Mouse (Mus musculus): ENCODE data around the gene Adamts17. TPM values are rescaled to one million over a fixed set of nuclear protein-coding genes. Genes with fewer than 3 reads are reported as not detected.

Gene Adamts17
- polyA plus RNA-seq, 1 experiment from 2014 or later, result 11.6 TPM

DNA sequence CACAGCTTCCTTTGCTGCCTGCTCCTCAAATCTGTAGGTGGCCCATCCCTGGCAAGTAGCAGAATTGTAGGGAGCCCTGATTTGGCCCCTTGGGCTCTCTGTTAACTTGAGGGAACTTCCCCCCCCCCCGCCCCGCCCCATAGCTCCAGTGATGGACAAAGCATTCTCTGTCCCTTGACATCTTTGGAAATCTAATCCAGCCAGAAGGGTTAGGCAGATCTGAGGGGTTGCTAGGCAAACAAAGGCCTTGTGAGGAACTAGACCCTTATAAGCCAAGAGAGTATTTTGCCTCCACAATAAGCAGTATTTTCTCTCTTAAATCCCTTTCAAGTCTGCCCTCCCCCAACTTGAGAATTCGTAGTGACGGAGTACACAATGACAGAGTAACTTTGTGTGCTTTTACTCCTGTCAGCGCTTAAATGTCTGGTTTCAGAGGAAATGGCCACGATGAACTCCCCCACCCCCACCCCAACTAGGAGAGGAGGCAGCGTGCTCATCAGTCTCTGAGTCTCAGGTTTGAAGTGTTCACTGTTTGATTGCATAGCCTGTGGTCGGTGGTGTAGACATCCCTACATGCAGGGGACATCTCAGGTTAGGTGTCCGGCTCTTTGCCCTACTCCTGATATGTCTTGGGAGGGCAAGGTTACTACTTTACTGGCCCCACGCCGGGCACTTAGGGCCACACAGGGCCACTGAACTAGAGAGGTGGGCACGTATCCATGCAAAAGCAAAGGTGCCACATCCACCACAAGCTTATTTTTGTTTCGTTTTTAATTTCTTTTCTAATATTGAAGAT, 99.7 kb downstream of the Adamts17 start:
- DNase-seq, result peak; percentile 31
- Histone ChIP-seq H3K27me3 (ENCODE audit: insufficient read depth, low read length) (no peaks in the 10 kb centered on the region), H3K4me2 (no peak overlapping the region), H3K27ac (ENCODE audit: low read depth) (no peak overlapping the region), H3K9ac (no peak overlapping the region), H3K9me3 (ENCODE audit: low read depth, low read length) (no peaks in the 10 kb centered on the region), H3K4me3 (ENCODE audit: low read depth, low read length) (no peak overlapping the region), H3K36me3 (ENCODE audit: insufficient read depth) (no peaks in the 10 kb centered on the region), H3K4me1 (ENCODE audit: insufficient read depth) (peaks cover 10% of the 10 kb centered on the region)
- 0 out of 2 replicates have a peak, but pooled peaks have one; percentile 24 for ATAC-seq (ENCODE audit: insufficient read depth)
- no peak for TF ChIP-seq CTCF (IDR thresholded peaks at IDR 0.05; ENCODE audit: low read depth)
- 61% methylated on average over 13 of the region's 13 CpGs for WGBS

DNA sequence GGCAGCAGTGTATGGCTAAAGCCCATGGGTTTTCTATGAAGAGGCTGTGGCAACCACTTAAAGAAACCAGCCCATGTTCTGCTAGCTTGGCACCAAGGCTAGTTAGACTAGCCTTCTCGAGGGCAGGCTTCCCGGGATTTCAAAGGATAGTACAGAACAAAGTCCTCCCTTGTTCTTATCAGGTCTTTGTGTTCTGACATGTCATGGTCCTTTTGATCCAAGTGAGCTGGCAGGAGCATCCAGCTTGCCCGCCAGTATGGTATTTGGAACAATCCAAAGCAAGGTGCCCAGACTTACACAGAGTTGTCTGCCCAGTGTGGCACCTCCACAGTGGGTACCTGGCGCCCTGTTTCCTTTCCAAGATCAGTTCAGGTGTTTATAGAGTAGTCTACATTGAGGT, 101.2 kb downstream of the Adamts17 start:
- Histone ChIP-seq H3K9ac (no peak overlapping the region), H3K27ac (ENCODE audit: low read depth) (no peak overlapping the region), H3K4me3 (ENCODE audit: low read depth, low read length) (no peak overlapping the region), H3K27me3 (ENCODE audit: insufficient read depth, low read length) (no peaks in the 10 kb centered on the region), H3K4me1 (ENCODE audit: insufficient read depth) (peaks cover 6% of the 10 kb centered on the region), H3K36me3 (ENCODE audit: insufficient read depth) (no peaks in the 10 kb centered on the region), H3K4me2 (no peak overlapping the region), H3K9me3 (ENCODE audit: low read depth, low read length) (no peaks in the 10 kb centered on the region)
- DNase-seq (no peak), ATAC-seq (ENCODE audit: insufficient read depth) (no peak)
- TF ChIP-seq CTCF (IDR thresholded peaks at IDR 0.05; ENCODE audit: low read depth), result no peak
- WGBS, result 69% methylated on average over 4 of the region's 4 CpGs

DNA sequence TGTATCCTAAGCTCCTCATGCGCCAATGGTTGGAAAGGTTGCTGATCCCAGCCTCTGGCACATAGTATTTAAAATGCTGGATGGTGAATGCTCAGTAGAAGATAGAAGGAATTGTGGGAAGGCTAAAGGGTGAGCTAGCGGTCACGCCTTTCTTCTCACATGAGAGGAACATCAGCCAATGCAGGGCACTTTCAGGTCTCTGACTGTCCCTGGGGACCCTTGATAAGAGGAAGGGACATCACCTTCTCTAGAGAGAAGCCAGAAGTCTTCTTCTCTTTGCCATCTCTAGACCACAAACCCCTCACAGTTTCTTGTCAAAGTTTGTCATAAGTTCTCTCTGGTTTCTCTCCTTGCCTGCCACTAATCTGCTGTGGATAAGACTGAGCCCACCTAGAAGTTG, 109.5 kb downstream of the Adamts17 start:
- no peaks in the 10 kb centered on the region for H3K36me3 ChIP-seq (ENCODE audit: insufficient read depth)
- ATAC-seq (ENCODE audit: insufficient read depth) (no peak), DNase-seq (no peak)
- no peak for TF ChIP-seq CTCF (IDR thresholded peaks at IDR 0.05; ENCODE audit: low read depth)
- no peaks in the 10 kb centered on the region for H3K27me3 ChIP-seq (ENCODE audit: insufficient read depth, low read length)
- no peak overlapping the region for H3K9ac ChIP-seq
- H3K27ac ChIP-seq (ENCODE audit: low read depth), result no peak overlapping the region
- H3K4me3 ChIP-seq (ENCODE audit: low read depth, low read length), result no peak overlapping the region
- H3K9me3 ChIP-seq (ENCODE audit: low read depth, low read length), result no peaks in the 10 kb centered on the region
- no peak overlapping the region for H3K4me2 ChIP-seq
- 96% methylated on average over 3 of the region's 3 CpGs for WGBS
- H3K4me1 ChIP-seq (ENCODE audit: insufficient read depth), result 0 out of 2 replicates have a peak, but pooled peaks cover under 1% of the 10 kb centered on the region

DNA sequence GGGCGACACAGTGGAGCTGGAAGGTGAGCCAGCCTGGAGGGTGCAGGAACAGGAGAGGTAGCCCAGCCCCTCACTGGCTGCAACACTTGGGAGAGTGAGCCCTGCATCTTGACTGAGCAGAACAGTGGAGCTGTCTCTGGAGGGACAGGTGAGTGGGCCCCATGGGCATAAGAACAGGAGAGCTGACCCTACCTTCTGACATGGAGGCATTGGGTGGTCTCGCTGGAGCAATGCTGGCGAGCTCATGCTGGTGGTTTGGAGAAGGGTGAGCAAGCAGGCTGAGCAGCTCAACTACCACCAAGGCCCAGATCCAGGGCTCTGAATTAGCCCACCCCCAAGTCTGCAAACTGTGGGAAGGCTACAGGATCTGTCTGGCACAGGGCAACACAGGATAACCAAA, 113.4 kb downstream of the Adamts17 start:
- ATAC-seq (ENCODE audit: insufficient read depth) (no peak), DNase-seq (no peak)
- Histone ChIP-seq H3K27ac (ENCODE audit: low read depth) (no peak overlapping the region), H3K4me2 (no peak overlapping the region), H3K27me3 (ENCODE audit: insufficient read depth, low read length) (no peaks in the 10 kb centered on the region), H3K9ac (no peak overlapping the region), H3K4me3 (ENCODE audit: low read depth, low read length) (no peak overlapping the region), H3K4me1 (ENCODE audit: insufficient read depth) (peaks cover 18% of the 10 kb centered on the region; the same call in 1 of the 2 replicates), H3K9me3 (ENCODE audit: low read depth, low read length) (no peaks in the 10 kb centered on the region), H3K36me3 (ENCODE audit: insufficient read depth) (no peaks in the 10 kb centered on the region)
- TF ChIP-seq CTCF (IDR thresholded peaks at IDR 0.05; ENCODE audit: low read depth), result no peak
- WGBS, result 82% methylated on average over 3 of the region's 3 CpGs

DNA sequence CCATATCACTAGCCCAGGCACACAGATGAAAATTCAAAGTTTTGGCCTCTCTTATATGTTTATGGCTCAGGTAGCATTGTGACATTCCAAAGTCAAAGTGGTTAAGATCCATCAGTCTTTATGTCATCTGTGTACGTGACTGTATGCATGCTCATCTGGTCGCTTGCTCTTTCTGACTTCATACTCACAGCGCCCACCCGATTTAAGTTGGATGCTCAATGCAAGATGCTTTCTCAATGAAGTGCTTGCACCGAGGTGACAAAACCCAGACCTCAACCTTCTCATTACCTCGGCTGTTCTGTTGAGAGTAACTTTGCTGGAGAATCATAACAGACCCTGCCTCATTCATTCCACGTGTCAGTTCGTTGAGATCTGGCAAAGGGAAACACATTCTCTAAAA, 114.5 kb downstream of the Adamts17 start:
- Histone ChIP-seq H3K9ac (no peak overlapping the region), H3K27me3 (ENCODE audit: insufficient read depth, low read length) (no peaks in the 10 kb centered on the region), H3K27ac (ENCODE audit: low read depth) (no peak overlapping the region), H3K4me1 (ENCODE audit: insufficient read depth) (peaks cover 18% of the 10 kb centered on the region; the same call in 1 of the 2 replicates), H3K4me2 (no peak overlapping the region), H3K4me3 (ENCODE audit: low read depth, low read length) (no peak overlapping the region), H3K36me3 (ENCODE audit: insufficient read depth) (no peaks in the 10 kb centered on the region), H3K9me3 (ENCODE audit: low read depth, low read length) (no peaks in the 10 kb centered on the region)
- 59% methylated on average over 8 of the region's 8 CpGs for WGBS
- ATAC-seq (ENCODE audit: insufficient read depth) (no peak), DNase-seq (no peak)
- TF ChIP-seq CTCF (IDR thresholded peaks at IDR 0.05; ENCODE audit: low read depth), result no peak

DNA sequence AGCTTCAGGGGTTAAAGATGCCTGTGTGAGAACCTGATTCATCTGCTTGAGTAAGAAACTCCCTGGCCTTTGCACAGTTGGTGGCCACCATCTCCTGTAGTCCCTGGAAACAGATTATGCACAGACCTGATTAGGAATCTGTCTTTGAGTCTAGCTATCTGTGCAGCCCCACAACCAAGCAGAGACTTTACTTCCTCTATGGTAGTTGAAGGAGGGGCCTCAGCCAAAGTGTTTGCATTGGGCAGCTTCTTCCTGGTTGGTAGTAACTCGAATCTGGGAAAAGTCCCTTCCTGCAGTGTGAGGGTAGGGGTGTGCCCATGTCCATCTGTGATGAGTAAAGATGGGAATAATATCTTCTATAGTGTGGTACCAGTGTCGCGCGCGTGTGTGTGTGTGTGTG, 115.2 kb downstream of the Adamts17 start:
- WGBS, result 78% methylated on average over 5 of the region's 5 CpGs

DNA sequence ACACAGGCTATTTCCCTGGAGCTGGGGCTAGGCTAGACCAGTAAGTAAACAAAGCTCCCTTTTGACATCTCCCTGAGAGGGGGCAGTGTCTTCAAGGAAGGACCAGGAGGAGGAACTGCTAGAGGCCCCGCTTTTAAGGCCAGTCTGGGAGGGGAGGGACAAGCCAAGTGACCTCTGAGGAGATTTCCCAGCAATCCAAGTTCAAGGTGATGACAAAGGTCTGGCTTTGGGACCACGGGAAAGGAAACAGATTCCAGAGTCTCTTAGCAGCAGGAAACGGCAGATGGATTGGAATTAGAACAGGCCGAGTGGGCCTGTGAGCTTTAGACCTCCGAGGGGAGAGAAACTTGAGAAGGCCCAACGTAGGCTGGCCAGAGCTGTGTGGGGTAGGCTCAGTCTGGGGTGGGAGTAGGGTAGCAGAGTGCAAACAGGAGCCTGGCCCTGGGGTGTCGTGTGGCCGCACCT, 116.0 kb downstream of the Adamts17 start:
- no peak for TF ChIP-seq CTCF (IDR thresholded peaks at IDR 0.05; ENCODE audit: low read depth)
- Histone ChIP-seq H3K4me1 (ENCODE audit: insufficient read depth) (peaks cover 21% of the 10 kb centered on the region; the same call in 1 of the 2 replicates), H3K9me3 (ENCODE audit: low read depth, low read length) (no peaks in the 10 kb centered on the region), H3K4me3 (ENCODE audit: low read depth, low read length) (no peak overlapping the region), H3K27ac (ENCODE audit: low read depth) (peak overlapping the region; percentile 89), H3K36me3 (ENCODE audit: insufficient read depth) (no peaks in the 10 kb centered on the region), H3K27me3 (ENCODE audit: insufficient read depth, low read length) (no peaks in the 10 kb centered on the region), H3K9ac (no peak overlapping the region), H3K4me2 (no peak overlapping the region)
- peak; percentile 78 for ATAC-seq (ENCODE audit: insufficient read depth)
- 11% methylated on average over 8 of the region's 8 CpGs for WGBS
- peak; percentile 55 for DNase-seq

More for the DNA sequence above, 115.2 kb downstream of the Adamts17 start:
- Histone ChIP-seq H3K9ac (no peak overlapping the region), H3K4me1 (ENCODE audit: insufficient read depth) (peaks cover 18% of the 10 kb centered on the region; the same call in 1 of the 2 replicates), H3K4me3 (ENCODE audit: low read depth, low read length) (no peak overlapping the region), H3K9me3 (ENCODE audit: low read depth, low read length) (no peaks in the 10 kb centered on the region), H3K27ac (ENCODE audit: low read depth) (no peak overlapping the region), H3K36me3 (ENCODE audit: insufficient read depth) (no peaks in the 10 kb centered on the region), H3K27me3 (ENCODE audit: insufficient read depth, low read length) (no peaks in the 10 kb centered on the region), H3K4me2 (no peak overlapping the region)
- ATAC-seq (ENCODE audit: insufficient read depth) (no peak), DNase-seq (no peak)
- no peak for TF ChIP-seq CTCF (IDR thresholded peaks at IDR 0.05; ENCODE audit: low read depth)
